Mouse (Mus musculus) layer of hippocampus, postnatal 10 days (tissue): Measurements from ENCODE around the gene Edar. TPM values are rescaled to one million over a fixed set of nuclear protein-coding genes. Genes with fewer than 3 reads are reported as not detected.
"Not testable (repeated sequence)": the region's sequence is repeated elsewhere in the genome, so short reads cannot be mapped to it uniquely, and the experiment has no call there.

Experiments used
- DNase-seq, 2 experiments: peaks; one replicate each; pipeline ENCODE4 v3.0.0; 2021; ENCODE audit warnings: low spot score in 2 of 2
- long read RNA-seq: library from polyadenylated mRNA; stranded (forward); transcript quantifications from one replicate; pipeline ENCODE4 v2.0.0, GENCODE M21; 2023
- total RNA-seq, 2 experiments: library from RNA; stranded (reverse); gene quantifications; 2 replicates each; pipeline ENCODE4 v1.2.3; 2021

Edar gene
- under 1 TPM; 0.32 to 0.36 TPM for total RNA-seq
- long read RNA-seq = 0 reads

DNA sequence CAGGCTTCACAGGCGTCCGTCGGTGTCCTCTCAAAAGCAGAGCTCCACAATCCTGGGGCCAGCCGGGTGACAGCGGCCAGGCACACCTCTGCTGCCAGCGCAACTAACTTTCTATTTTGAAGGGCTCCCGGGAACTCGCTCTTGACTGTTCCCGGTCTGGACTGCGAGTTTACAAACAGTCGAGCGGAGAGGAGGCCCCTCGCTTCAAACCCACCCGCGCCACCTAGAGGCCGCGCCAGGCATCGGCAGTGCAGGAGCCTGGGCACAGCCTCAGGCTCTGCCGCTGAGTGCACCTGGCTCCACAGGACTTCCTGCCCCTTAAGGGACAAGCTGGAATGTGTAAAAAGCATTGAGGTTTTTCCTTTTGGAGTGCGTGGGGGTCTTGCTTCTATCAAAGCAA lies at the start of gene Edar:
Gene Edar (minus strand): TSS at position 122 of the 400 bp plus-strand sequence.
- DNase-seq = peak; percentile 83 to 89

DNA sequence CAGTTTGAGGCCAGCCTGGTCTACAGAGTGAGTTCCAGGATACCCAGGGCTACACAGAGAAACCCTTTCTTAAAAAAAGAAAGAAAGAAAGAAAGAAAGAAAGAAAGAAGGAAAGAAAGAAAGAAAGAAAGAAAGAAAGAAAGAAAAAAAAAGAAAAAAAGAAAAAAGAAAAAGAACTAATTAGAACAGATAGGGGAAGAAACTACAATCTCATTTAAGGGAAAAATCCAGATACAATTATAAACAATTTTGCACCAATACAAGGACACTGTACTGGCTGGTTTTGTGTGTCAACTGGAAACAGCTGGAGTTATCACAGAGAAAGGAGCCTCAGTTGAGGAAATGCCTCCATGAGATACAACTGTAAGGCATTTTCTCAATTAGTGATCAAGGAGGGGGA lies 42.7 kb upstream of the Edar start, which contains the start of gene Gm17542:
Gene Gm17542 (minus strand): TSS at position 101 of the 400 bp plus-strand sequence.
- DNase-seq = not testable (repeated sequence)

DNA sequence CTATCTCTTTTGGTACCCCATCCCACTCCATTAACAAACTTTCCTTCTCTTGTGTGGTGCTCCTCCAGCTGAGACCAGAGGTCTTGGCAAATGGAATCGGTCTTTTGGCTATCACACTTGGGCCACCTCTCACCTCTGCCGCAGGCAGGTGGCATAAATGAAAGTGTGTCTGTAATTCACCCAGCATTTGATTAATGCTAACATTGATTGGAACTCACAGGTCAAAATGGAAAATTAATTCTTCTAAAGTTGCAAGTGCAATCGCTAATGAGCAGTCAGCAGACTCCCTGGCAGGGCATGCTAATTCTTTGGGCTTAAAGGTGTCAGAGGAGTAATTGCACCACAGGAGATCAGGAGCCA lies 39.3 kb upstream of the Edar start:
- no peak for DNase-seq

DNA sequence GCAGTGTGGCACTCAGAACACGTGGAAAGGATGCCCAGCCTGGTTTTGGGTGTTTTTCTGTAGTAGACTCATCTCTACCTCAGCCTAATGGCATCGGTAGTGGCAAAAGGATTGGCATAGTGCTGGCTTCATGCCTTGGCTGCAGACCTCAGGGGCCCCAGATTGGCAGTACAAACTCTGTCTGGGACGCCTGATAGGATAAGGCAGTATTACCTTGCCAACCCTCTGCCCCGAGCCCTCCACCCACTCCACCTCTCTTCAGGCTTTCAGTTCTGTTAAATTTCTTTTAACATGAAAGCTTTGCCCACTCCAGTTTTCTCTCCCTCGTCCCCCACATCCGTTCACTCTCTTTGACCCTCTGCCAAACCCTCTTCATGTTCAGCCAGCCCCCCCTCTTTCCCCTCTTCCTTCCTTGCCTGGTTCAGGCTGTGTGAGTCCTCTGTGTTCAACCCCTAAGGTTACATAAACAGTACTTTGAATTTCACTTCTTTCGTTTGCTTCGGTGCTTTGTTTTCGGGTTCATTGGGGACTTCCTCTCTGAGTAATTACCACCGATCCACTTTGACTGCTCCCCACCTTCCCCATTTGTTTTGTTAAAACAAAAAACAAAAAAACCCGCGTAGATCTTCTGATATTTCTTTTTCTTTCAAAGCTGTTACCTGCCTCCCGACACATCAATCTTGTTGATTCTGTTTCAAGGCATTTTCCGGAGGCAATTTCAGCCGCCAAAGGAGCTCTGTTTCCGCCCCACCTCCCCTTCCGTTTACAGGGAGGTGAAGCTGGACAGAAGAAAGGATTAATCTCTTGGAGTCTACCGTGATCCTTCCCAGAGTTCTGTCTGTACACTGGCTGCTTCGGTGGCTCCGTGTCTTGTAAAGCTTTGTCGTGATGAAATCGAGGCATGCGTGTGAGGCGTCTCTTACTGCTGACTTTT lies 38.7 kb upstream of the Edar start:
- DNase-seq = peak in 1 of 2 experiments; percentile 15

DNA sequence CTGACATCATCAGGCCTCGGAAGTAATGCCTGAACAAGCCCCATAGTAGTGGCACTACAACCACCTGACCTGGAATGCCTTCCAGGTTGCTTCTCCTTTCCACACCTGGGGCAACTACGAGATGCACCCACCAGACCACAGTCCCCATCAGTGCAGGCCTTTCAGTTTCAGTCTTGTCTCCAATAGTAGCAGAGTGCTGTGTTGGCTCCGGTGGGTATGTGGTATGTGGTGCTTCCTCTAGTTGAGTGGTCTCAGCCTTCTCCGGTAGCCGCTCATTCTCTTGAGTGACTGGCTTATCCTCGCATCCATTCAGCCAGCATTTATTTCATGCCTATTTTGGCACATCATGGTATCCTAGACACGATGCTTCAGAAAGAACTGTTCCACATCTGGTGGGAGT lies 37.8 kb upstream of the Edar start:
- DNase-seq = no peak

DNA sequence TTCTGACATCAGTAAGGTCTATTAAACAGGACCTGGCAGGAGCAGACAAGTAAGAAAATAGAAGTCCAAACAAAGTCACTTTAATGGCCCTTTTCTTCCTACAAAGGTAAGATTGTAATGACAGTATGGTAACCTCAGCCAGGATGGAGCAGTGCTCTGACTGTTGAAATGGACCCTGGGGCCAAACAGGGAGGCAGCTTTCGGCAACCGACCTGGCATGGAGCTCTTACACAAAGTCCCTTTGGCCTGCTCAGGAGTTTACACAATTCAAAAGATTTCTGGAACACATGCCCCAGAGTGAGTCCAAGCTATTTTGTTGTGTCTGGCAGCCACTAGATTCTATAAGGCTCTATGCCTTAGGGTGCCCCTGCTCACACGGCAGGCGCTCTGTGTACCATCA lies 33.6 kb upstream of the Edar start:
- no peak for DNase-seq

DNA sequence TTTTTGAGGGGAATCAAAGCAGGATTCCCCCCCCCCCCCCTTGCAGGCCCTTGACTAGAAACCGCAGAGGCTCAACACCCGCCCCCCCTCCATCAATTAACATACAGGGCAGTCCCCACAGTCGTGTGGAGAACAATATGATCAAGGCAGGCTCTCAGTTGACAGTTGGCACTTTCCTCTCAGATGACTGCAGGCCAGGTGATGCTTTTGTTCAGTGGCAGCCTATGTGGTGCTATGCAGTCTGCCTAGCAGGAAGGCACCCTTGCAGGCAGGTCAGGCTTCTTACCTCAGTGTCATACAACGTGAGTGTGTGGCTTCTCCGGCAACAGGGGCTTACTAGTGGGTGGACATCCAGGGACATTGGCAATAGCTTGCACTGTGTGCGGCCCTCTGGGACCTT lies 25.1 kb upstream of the Edar start:
- no peak for DNase-seq

DNA sequence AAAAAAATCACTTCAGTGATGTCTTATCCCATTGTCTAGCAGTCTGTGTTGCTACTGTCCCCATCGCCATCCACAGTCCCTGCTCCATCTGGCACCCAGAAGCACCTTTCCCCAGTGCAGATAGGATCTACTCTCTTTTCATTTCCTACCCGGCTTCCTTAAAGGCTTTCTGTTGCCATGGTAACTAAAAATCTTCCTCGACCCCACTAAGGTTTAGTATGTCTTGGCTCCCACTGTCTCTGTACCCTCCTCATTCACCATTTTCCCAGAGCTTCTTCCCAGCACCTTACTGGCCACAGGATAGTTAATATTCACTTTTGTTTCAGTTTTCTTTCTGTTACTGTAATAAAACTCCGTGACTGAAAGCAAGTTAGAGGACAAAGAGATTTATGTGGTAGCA lies 24.7 kb upstream of the Edar start:
- DNase-seq = no peak

DNA sequence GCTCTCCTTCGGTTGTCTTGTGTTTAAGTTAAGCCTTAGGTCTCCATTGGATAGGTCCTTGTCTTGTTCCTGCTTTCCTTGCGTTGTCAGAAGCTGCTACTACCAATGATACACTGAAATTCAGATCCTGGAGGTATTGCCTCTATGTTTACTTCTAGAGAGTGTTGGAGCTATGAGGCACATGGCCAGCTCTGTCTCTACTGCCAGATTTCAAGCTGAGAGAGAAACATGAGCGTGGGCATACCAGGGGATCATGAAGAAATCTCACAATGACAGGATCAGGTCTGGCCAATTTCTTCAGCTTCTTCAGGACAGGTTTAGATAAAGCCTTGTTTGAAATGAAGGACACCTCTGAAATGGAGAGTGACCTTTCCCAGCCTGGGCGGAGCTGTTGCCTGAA lies 23.5 kb upstream of the Edar start:
- DNase-seq = no peak

DNA sequence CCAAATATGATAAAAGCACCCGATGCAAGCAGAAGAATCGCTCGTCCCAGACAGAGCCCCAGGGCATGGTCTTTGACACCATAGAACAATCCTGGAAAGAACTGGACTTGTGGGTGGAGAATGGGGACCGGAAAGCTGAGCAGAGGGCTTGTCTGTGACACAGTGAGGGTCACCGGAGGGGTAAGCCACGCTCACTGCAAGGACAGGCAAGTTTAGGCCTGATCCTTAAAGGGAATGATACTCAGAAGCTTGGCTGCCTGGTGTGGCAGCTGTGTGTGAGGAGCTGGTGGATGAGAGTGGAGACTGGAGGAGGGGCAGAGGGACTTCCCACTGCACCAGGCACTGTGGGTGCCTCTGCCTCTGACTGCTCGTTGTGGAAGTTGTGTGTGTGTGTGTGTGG lies 15.6 kb upstream of the Edar start:
- no peak for DNase-seq

DNA sequence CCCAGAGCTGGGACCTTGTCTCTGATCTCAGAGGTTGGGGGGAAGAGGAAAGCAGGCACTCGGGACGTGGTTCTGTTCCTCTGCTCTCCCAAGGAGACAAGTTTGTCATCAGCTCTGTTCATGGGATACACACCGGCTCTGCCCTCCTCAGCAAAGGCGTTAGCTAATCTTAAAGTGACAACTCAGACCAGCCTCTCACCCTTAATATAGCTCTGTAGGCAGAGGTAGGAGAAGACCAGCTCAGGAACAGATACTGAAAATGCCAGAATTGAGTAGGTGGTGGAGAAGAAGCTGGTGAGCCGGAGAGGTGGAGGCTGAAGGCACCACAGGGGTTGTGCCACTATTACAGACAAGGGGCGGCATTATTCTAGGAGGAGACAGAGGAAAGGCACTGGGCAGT lies 3.8 kb upstream of the Edar start:
- no peak for DNase-seq

DNA sequence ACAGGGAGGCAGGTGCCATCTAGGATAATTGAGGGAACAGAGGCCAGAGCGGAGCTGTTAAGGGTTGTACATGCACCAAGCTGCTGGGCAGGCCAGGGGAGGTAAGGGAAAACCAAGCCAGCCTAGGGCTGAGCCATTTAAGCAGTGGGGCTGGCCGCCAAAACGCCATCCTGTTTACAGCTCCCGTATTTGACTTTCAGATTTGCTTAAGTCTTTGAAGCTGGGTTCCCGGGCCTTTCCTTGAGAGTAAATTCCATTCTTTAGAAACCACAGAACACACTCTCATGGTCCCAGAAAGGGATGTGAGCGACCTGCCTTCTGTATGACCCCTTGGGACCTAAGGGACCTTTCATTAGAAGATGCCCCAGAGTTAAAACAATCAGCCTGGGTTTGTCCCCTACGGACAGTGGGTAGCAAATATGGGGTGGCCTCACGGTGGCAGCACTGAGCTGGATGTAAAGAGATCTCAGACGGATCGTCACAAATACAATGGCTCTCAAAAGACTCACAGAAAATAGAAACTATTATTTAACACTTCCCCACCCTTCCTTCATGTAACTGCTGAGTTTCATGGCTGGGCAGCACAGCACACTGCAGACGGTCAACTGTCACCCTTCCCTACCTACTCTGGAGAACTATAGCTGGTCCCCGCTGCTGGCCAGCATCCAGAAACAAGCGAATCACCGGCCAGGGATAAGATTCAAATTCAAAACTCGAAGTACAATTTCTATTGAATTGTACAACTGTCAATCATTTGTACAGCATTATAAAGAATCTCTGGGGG lies 2.0 kb downstream of the Edar start:
- peak; percentile 78 to 84 for DNase-seq

DNA sequence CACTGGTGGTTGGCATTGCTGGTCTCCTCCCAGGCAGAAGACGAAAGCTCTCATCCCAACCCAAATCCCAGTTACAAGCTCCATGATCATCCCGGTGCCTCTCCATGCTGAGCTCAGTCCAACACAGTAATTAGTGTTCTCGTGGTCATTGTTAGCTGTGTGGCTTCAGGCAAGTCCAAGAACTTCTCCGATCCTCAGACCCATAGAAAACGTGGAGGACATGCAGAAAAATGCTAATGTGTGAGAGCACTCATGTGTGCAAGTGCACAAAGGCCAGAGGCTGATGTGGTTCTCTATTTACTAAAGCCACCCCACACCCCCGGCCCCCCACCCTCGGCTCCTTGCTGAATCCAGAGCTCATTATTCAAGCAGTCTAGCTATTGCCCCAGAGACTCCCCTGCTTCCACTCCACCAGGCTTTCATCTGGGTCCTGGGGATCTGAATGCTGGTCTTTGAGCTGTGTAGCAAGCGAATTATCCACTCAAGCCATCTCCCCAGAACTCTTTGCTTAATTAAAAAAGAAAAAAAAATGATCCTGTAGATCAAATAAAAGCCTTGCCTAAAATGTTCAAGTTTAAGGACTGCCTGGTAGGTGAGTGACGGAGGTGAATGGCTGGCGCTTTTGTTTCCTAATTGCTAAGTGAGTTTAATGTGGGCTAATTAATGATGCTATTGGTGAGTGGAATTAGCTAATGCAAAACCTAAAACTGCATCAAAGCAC lies 2.7 kb downstream of the Edar start:
- no peak for DNase-seq

DNA sequence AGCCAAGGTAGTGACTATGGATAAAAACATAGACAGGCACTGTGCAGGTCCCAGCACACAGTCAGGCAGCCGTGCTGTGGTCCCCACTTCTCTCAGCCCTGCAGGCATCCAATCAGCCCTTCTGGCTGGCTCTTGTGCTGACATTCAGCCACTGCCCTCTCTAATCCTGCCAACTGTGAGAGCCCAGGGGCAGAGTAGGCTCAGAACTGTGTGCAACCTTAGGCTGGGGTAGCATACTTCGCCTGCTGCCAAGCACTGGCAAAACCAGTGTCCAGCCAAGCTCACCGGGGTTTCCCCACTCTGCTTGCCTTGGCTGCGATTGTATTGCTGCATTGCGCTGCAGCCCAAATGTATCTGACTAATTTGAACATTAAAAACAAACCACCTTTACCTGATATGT lies 11.6 kb downstream of the Edar start:
- peak in 1 of 2 experiments; percentile 41 for DNase-seq

DNA sequence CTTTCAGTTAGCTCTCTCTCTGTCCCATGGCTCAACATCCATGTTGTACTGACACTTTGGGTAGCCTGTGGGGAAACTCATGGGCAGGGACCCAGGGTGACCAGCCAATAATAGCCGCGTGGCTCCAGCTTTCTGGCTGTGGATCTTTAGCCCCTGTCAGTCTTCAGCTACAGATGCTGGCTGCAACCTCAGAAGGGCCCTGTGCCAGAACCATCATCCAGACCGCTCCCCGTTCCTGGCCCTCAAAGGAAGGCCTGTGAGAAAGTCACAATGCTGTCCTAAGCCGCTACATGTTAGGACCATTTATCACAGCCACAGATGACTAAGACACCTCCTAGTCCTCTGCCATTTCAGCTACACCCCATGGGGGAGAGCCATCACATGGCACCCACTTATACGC lies 12.0 kb downstream of the Edar start:
- DNase-seq = peak; percentile 45 to 59

DNA sequence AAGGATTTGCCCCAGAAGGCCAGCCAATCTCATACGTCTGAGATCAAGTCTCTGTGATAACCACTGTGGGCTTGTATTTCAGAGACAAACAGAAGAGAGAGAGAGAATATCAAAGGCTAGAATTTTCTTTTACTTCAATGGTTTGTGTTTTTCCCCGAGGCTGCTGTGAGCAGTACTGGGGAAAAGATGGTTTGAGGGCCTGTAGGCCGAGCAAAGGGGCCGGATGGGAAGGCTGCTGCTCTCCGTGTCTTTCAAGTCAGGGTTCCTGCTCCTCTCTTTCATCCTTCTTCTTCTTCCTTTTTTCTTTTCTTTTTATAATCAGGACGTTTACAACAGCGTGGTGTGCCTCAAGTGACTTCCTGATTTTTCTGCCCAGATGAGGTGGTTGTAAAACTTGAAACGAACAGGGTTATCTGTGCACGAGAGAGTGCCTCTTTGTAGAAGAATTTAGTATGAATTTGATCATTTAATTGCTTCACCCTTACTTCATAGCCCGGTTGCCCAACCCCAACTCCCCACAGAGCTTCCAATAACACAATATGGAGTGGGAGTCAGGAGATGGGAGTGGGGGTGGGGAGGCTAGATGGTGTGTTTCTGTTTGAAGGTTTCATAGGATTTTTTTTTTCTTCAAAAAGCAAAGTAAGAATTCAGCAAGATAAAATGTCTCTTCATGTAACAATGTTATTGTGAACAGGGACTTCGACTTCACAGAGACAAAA lies 16.0 kb downstream of the Edar start:
- DNase-seq = no peak

DNA sequence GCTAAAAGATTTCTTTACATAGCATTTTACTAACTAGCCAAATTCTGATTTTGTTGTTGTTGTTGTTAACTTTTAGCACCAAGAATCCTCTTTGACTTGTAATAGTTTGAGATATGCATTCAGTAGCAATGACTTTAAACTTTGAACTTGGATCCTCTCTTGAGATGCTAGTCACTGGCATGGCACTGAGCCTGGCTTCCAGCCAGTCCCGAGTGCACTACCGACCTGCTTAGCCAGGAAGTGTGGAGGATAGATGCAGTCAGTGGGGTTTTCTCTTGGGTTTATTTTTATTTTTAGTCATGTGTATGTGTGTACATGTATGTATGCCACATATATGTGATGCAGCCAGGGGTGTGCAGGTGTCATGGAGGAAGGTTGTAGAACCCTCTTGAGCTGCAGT lies 17.7 kb downstream of the Edar start:
- no peak for DNase-seq

DNA sequence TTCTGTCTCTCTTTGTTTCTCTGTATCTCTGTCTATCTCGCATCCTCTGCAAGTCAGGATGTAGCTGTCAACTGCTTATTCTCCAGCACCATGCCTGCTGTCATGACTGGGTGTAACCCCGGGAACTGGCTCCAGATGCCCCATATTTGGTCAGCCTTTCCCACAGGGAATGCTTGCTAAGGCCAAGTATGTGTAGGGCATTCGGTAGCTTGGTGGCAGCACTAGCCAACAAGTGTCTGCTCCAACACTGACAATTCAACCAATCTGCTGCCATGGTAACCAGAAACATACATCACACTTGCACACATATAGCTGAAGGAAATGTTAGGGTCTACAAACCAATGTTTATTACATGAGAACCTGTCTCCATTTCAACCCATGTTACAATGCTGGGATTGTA lies 21.8 kb downstream of the Edar start:
- DNase-seq = no peak

DNA sequence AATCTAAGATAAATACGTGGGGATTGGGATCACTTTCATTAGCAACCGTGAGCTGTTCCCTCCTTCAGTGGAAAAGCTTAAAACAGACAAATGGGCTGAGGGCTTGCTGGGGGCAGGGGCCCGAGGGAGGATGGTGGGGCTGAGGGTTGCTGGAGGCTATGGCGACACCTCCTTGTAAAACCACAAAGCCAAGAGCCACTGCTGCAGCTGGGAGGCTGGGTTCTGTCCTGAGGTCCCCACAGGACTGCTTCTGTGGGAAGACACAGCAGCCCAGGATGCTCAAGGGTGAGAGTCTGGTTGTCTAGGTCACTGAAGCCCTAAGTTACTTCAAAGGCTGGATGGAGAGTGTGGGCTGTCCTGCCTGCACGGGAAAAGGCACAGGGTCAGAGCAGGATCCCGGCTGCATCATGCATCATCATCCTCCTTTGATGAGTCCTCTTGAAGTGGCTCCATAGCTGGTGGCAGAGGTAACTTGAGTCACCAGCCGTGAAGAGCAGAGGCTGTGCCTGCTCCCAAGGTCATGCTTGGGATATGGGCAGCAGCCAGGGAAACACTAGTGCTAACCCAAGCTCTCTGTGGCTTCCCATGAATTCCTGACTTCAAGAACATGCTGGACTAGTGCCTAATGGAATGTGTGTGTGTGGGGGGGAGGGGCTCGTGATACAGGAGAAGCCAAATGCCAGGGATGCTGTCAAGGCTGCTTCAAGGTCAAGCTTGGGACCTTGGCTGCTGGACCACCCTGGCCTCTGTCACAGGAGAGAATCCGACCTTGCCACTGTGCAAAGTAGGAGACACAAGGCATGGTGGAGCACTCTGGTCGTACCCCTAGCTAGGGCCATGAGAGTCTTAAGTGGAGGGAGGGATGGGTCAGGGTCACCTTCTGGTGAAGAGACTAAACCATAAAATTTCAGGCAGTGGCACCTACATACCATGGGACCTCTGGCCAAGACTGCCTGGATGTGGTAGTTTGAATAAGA lies 22.7 kb downstream of the Edar start:
- no peak for DNase-seq

DNA sequence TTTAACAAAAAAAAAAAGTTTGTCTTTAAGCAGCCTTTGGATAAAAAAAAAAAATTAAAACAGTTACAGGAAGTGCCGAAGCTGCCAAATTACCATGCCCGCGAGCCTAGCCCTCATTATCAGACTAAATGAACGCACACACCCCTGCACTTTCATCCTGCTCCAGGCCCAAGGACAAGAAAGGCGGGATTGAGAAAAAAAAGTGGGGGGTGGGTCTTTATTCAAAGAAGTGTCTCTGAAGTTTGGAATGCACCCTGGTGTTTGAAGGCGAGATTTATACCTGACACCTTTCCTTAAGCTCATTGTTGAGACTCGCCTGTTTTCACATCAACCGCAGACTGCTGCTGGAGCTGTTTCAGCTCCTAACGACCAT lies 23.4 kb downstream of the Edar start:
- no peak for DNase-seq
